Mouse (Mus musculus) CH12.LX (cell line): Measurements from ENCODE around the gene Fgfr3. TPM values are rescaled to one million over a fixed set of nuclear protein-coding genes. Genes with fewer than 3 reads are reported as not detected.
A peak's percentile ranks its signal among the peaks of the same experiment; 100 is the strongest.

Experiments
- DNase-seq: peaks from one replicate; pipeline ENCODE4 v3.0.0-alpha.2; 2013; ENCODE audit errors: extremely low read depth
- H3K27ac ChIP-seq: 2 replicates; pipeline ENCODE4 v1.5.1; 2012; ENCODE audit warnings: low read depth, mild to moderate bottlenecking, control low read depth, moderate library complexity; ENCODE audit not compliant: insufficient read depth
- H3K27me3 ChIP-seq: replicated peaks from 2 replicates; pipeline ENCODE3; 2012; ENCODE audit warnings: inconsistent platforms
- H3K36me3 ChIP-seq, 2 experiments: replicated peaks in 1 of 2; 2 replicates each; pipeline versions ENCODE3 to v1.6.1; 2012; ENCODE audit warnings: inconsistent platforms in 1 of 2, low read length in 1 of 2, mild to moderate bottlenecking in 1 of 2, mixed read lengths in 1 of 2, moderate library complexity in 1 of 2; ENCODE audit not compliant: control insufficient read depth in 1 of 2, insufficient read depth in 1 of 2
- H3K4me1 ChIP-seq, 2 experiments: 2 replicates each; pipeline ENCODE4 v1.6.1; 2012; ENCODE audit warnings: inconsistent platforms in 1 of 2, moderate library complexity in 1 of 2; ENCODE audit not compliant: insufficient read depth in 2 of 2, control insufficient read depth in 1 of 2
- H3K4me2 ChIP-seq: 2 replicates; pipeline ENCODE4 v1.6.1; 2012; ENCODE audit warnings: low read depth, mild to moderate bottlenecking, control low read depth; ENCODE audit not compliant: poor library complexity, insufficient read depth, severe bottlenecking
- H3K4me3 ChIP-seq, 3 experiments: fragments of 150-350 bp in 1 of 3; sonication (generic) in 1 of 3; replicated peaks in 1 of 3; 2 replicates each; pipeline versions ENCODE3 to v1.5.1; 2011 to 2012; ENCODE audit warnings: low read depth in 2 of 3, low read length in 2 of 3, mild to moderate bottlenecking in 2 of 3, moderate library complexity in 2 of 3, control low read depth in 1 of 3, improper control_type of control experiment in 1 of 3, inconsistent platforms in 1 of 3, mixed read lengths in 1 of 3; ENCODE audit not compliant: poor library complexity in 1 of 3
- H3K79me2 ChIP-seq: replicated peaks from 2 replicates; pipeline ENCODE4 v1.6.1; 2012; ENCODE audit warnings: mild to moderate bottlenecking, moderate library complexity; ENCODE audit not compliant: control insufficient read depth, poor library complexity, insufficient read depth, severe bottlenecking; ENCODE audit errors: extremely low read depth
- H3K9ac ChIP-seq: 2 replicates; pipeline ENCODE4 v1.6.1; 2012; ENCODE audit warnings: low read depth, mild to moderate bottlenecking, control low read depth, moderate library complexity; ENCODE audit not compliant: insufficient read depth
- H3K9me3 ChIP-seq: replicated peaks from 2 replicates; pipeline ENCODE3; 2012; ENCODE audit warnings: low read length, inconsistent platforms, mixed read lengths
- BHLHE40 ChIP-seq: IDR thresholded peaks from 2 replicates; pipeline ENCODE4 v1.6.1; 2011; ENCODE audit warnings: mild to moderate bottlenecking, low read depth, low read length, improper control_type of control experiment
- CHD1 ChIP-seq: IDR thresholded peaks from 2 replicates; pipeline ENCODE4 v1.6.1; 2012; ENCODE audit warnings: low read depth, low read length, improper control_type of control experiment, inconsistent platforms
- CHD2 ChIP-seq: IDR thresholded peaks from 2 replicates; pipeline ENCODE4 v1.6.1; 2011; ENCODE audit warnings: low read length, improper control_type of control experiment
- CTCF ChIP-seq, 2 experiments: IDR thresholded peaks in 1 of 2; conservative IDR thresholded peaks in 1 of 2; 2 replicates each; pipeline ENCODE4 v1.5.1; 2011 to 2012; ENCODE audit warnings: low read depth in 2 of 2, low read length in 2 of 2, improper control_type of control experiment in 1 of 2, inconsistent platforms in 1 of 2, mild to moderate bottlenecking in 1 of 2, moderate library complexity in 1 of 2
- E2F4 ChIP-seq: IDR thresholded peaks from 2 replicates; pipeline ENCODE4 v1.6.1; 2011; ENCODE audit warnings: low read depth, low read length, improper control_type of control experiment; ENCODE audit not compliant: insufficient replicate concordance
- ELF1 ChIP-seq: IDR thresholded peaks from 2 replicates; pipeline ENCODE4 v1.6.1; 2014; ENCODE audit warnings: low read depth, mild to moderate bottlenecking, inconsistent platforms, low read length, improper control_type of control experiment
- EP300 ChIP-seq: IDR thresholded peaks from 2 replicates; pipeline ENCODE4 v1.6.1; 2011; ENCODE audit warnings: low read length, improper control_type of control experiment
- HCFC1 ChIP-seq: IDR thresholded peaks from 2 replicates; pipeline ENCODE4 v1.6.1; 2012; ENCODE audit warnings: low read depth, mild to moderate bottlenecking, inconsistent platforms, low read length, improper control_type of control experiment
- IRF4 ChIP-seq: IDR thresholded peaks from 2 replicates; pipeline ENCODE4 v1.6.1; 2014; ENCODE audit warnings: low read depth, mild to moderate bottlenecking, inconsistent platforms, low read length, improper control_type of control experiment
- JUN ChIP-seq: IDR thresholded peaks from 2 replicates; pipeline ENCODE4 v1.6.1; 2011; ENCODE audit warnings: low read depth, mild to moderate bottlenecking, low read length, improper control_type of control experiment, moderate library complexity; ENCODE audit not compliant: insufficient read depth
- JUND ChIP-seq: conservative IDR thresholded peaks from 2 replicates; pipeline ENCODE4 v1.6.1; 2011; ENCODE audit warnings: low read depth, low read length, improper control_type of control experiment
- MAX ChIP-seq: IDR thresholded peaks from 2 replicates; pipeline ENCODE4 v1.6.1; 2011; ENCODE audit warnings: low read length, improper control_type of control experiment
- MEF2A ChIP-seq: IDR thresholded peaks from 2 replicates; pipeline ENCODE4 v1.6.1; 2014; ENCODE audit warnings: low read depth, mild to moderate bottlenecking, inconsistent platforms, low read length, improper control_type of control experiment, borderline replicate concordance
- MYC ChIP-seq: IDR thresholded peaks from 2 replicates; pipeline ENCODE4 v1.6.1; 2011; ENCODE audit warnings: low read depth, mild to moderate bottlenecking, improper control_type of control experiment, low read length
- NRF1 ChIP-seq: IDR thresholded peaks from 2 replicates; pipeline ENCODE4 v1.6.1; 2014; ENCODE audit warnings: low read depth, mild to moderate bottlenecking, inconsistent platforms, low read length, improper control_type of control experiment, moderate library complexity
- POLR2A ChIP-seq: IDR thresholded peaks from 2 replicates; pipeline ENCODE4 v1.6.1; 2011; ENCODE audit warnings: low read depth, mild to moderate bottlenecking, improper control_type of control experiment, low read length
- POLR2AphosphoS2 ChIP-seq: IDR thresholded peaks from 2 replicates; pipeline ENCODE4 v1.6.1; 2011; ENCODE audit warnings: low read depth, low read length, improper control_type of control experiment
- RAD21 ChIP-seq: IDR thresholded peaks from 2 replicates; pipeline ENCODE4 v1.6.1; 2011; ENCODE audit warnings: low read depth, mild to moderate bottlenecking, low read length, improper control_type of control experiment, moderate library complexity
- RCOR1 ChIP-seq: conservative IDR thresholded peaks from 2 replicates; pipeline ENCODE4 v1.6.1; 2012; ENCODE audit warnings: low read depth, mild to moderate bottlenecking, inconsistent platforms, low read length, improper control_type of control experiment
- SIN3A ChIP-seq: IDR thresholded peaks from 2 replicates; pipeline ENCODE4 v1.6.1; 2012; ENCODE audit warnings: low read length, improper control_type of control experiment, inconsistent platforms
- TCF12 ChIP-seq: IDR thresholded peaks from 2 replicates; pipeline ENCODE4 v1.6.1; 2014; ENCODE audit warnings: low read depth, mild to moderate bottlenecking, inconsistent platforms, low read length, improper control_type of control experiment
- UBTF ChIP-seq: IDR thresholded peaks from 2 replicates; pipeline ENCODE4 v1.6.1; 2012; ENCODE audit warnings: low read depth, mild to moderate bottlenecking, inconsistent platforms, low read length, improper control_type of control experiment, moderate library complexity
- USF1 ChIP-seq: IDR thresholded peaks from 2 replicates; pipeline ENCODE4 v1.6.1; 2014; ENCODE audit warnings: low read depth, mild to moderate bottlenecking, inconsistent platforms, low read length, improper control_type of control experiment
- ZMIZ1 ChIP-seq: IDR thresholded peaks from 2 replicates; pipeline ENCODE4 v1.6.1; 2012; ENCODE audit warnings: low read depth, mild to moderate bottlenecking, inconsistent platforms, low read length, improper control_type of control experiment
- ZNF384 ChIP-seq: IDR thresholded peaks from 2 replicates; pipeline ENCODE4 v1.6.1; 2012; ENCODE audit warnings: low read depth, low read length, improper control_type of control experiment, inconsistent platforms
- dilution Hi-C: fragments of 300-500 bp; cut with MboI; formaldehyde crosslinking; loops from 2 replicates; pipeline ENCODE4 v1.14.3; 2020; ENCODE audit warnings: low sequenced_read_pairs; ENCODE audit not compliant: extremely low pct_unique_long_range_greater_than_20kb, extremely low pct_ligation_motif_present
- in situ Hi-C: fragments of 300-500 bp; cut with MboI; formaldehyde crosslinking; loops from 3 replicates; pipeline ENCODE4 v1.14.3; 2019; ENCODE audit warnings: low sequenced_read_pairs, low pct_ligation_motif_present, low pct_unique_long_range_greater_than_20kb, mixed read lengths
- polyA plus RNA-seq: library from polyadenylated mRNA; unstranded; fragments of >175 nt; gene quantifications from 2 replicates; pipeline ENCODE4 v1.2.1, GENCODE M21; 2012; ENCODE audit warnings: low read depth; ENCODE audit not compliant: insufficient read length
- total RNA-seq, 2 experiments: library from RNA; depleted of rRNA; stranded (reverse); fragments of 300-350 nt in 1 of 2; fragments of >200 nt in 1 of 2; gene quantifications; 2 replicates each; pipeline ENCODE4 v1.2.3; 2012 to 2014

The Fgfr3 gene
- total and polyA plus RNA-seq, 3 experiments, result 0.19 to 0.76 (median 0.23) TPM

GRCm38 (mm10) chr5:33722266-33723018 is 968 bp downstream of the Fgfr3 start:
- Histone ChIP-seq H3K9me3 (peaks cover 15% of the 10 kb centered on the region), H3K4me3 (peak overlapping the region in 2 of 3 experiments; percentile 39 to 50), H3K27ac (no peak overlapping the region), H3K27me3 (peaks cover 87% of the 10 kb centered on the region), H3K4me1 (peaks cover 0 to 23% of the 10 kb centered on the region in 2 experiments; a peak in 2 of 4 replicates), H3K36me3 (no peaks in the 10 kb centered on the region), H3K79me2 (no peaks in the 10 kb centered on the region), H3K4me2 (peak overlapping the region; percentile 79), H3K9ac (peak overlapping the region; percentile 22; the same call in 1 of the 2 replicates)
- dilution Hi-C loops (no loop called here), in situ Hi-C loops (no loop called here)
- no peak for DNase-seq
- TF ChIP-seq USF1, result no peak
- no peak for TF ChIP-seq BHLHE40
- TF ChIP-seq ZNF384, result no peak
- no peak for TF ChIP-seq MAX
- TF ChIP-seq JUN, result no peak
- TF ChIP-seq MEF2A, result no peak
- TF ChIP-seq RAD21, result no peak
- TF ChIP-seq ELF1, result no peak
- no peak for TF ChIP-seq UBTF
- TF ChIP-seq NRF1, result no peak
- no peak for TF ChIP-seq JUND
- no peak for TF ChIP-seq POLR2A

DNA sequence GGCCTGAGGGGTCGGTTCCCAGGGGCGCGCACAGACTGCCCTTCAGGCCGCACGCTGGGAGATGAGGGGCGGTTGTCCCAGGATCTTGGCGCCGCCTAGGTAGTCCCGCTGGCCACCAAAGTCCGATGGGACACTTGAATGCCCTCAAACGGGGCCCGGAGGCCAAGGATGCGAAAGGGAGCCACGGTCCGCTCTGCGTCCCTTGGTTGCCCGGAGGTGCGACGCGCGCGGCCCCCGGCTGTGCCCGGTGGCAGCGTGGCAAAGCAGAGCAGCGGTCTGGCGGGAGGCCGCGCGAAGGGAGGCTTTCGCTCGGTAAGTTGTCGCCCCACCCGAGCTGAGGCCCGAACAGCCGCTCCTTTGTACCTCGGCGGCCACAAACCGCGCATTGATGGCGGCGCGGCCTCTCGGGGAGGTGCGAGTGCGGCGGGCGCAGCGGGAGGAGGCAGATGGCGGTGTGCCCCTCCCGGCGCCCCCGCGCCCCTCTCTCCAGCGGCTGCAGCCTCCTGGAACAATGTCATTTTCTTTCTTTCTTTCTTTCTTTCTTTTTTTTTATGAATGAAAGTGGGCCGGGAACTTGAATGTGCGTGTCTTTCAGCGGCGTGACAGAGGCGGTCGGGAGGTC is 1.7 kb downstream of the Fgfr3 start:
- Histone ChIP-seq H3K4me1 (peaks cover 0 to 20% of the 10 kb centered on the region in 2 experiments; a peak in 2 of 4 replicates), H3K79me2 (no peaks in the 10 kb centered on the region), H3K4me2 (no peak overlapping the region), H3K9me3 (peaks cover 15% of the 10 kb centered on the region), H3K27ac (no peak overlapping the region), H3K27me3 (peaks cover 93% of the 10 kb centered on the region), H3K9ac (no peak overlapping the region), H3K4me3 (no peak overlapping the region), H3K36me3 (no peaks in the 10 kb centered on the region)
- in situ Hi-C loops (no loop called here), dilution Hi-C loops (no loop called here)
- TF ChIP-seq RCOR1 (no peak), MEF2A (no peak), TCF12 (no peak), HCFC1 (no peak), CHD2 (no peak), SIN3A (no peak), POLR2AphosphoS2 (no peak), ELF1 (no peak), E2F4 (no peak), CTCF (conservative IDR thresholded peaks at IDR 0.05 in 1 of 2, IDR thresholded peaks at IDR 0.05 in 1 of 2; ENCODE audit: low read depth in 2 of 2, low read length in 2 of 2) (no peak), MYC (no peak), POLR2A (no peak), EP300 (no peak), CHD1 (no peak), JUND (no peak), BHLHE40 (no peak), IRF4 (no peak), ZMIZ1 (no peak), JUN (no peak)
- no peak for DNase-seq
